Mouse (Mus musculus): ENCODE measurements around the gene Prr13. TPM values are rescaled to one million over a fixed set of nuclear protein-coding genes. Genes with fewer than 3 reads are reported as not detected.

The Prr13 gene
- polyA plus RNA-seq, 1 experiment from 2014 or later, result 107 TPM

GRCm38 (mm10) chr15:102463666-102464065, 4.8 kb downstream of the Prr13 start:
- H3K36me3 ChIP-seq, result peaks cover 19% of the 10 kb centered on the region
- H3K9ac ChIP-seq, result no peak overlapping the region
- no peaks in the 10 kb centered on the region for H3K27me3 ChIP-seq
- no peak for ATAC-seq (ENCODE audit: low FRiP score)
- no peak overlapping the region for H3K4me2 ChIP-seq
- no peak overlapping the region for H3K27ac ChIP-seq
- peaks cover 27% of the 10 kb centered on the region for H3K4me1 ChIP-seq (replicated peaks)
- H3K4me3 ChIP-seq, result no peak overlapping the region
- no peaks in the 10 kb centered on the region for H3K9me3 ChIP-seq

GRCm38 (mm10) chr15:102468675-102469370, 10.0 kb downstream of the Prr13 start:
- Histone ChIP-seq H3K9ac (no peak overlapping the region), H3K27ac (no peak overlapping the region), H3K4me2 (no peak overlapping the region), H3K9me3 (no peaks in the 10 kb centered on the region), H3K4me1 (replicated peaks) (peaks cover 17% of the 10 kb centered on the region), H3K36me3 (peaks cover 4% of the 10 kb centered on the region; the same call in 1 of the 2 replicates), H3K27me3 (no peaks in the 10 kb centered on the region), H3K4me3 (no peak overlapping the region)
- 98% methylated on average over 9 of the region's 9 CpGs for WGBS
- ATAC-seq (ENCODE audit: low FRiP score), result no peak

GRCm38 (mm10) chr15:102470183-102470604, 11.4 kb downstream of the Prr13 start, which contains the start of gene Pcbp2:
Pcbp2 (plus strand) TSS chr15:102470539.
- Histone ChIP-seq H3K4me3 (peak within 1 kb of the TSS; percentile 79), H3K9ac (peak within 1 kb of the TSS; percentile 91), H3K27ac (peak within 1 kb of the TSS; percentile 97), H3K4me1 (replicated peaks) (peaks cover 17% of the 10 kb centered on the region), H3K36me3 (peaks cover 17% of the 10 kb centered on the region), H3K4me2 (peak within 1 kb of the TSS; percentile 68), H3K9me3 (no peaks in the 10 kb centered on the region), H3K27me3 (no peaks in the 10 kb centered on the region)
- peak; percentile 99 for ATAC-seq (ENCODE audit: low FRiP score)
- 1% methylated on average over 32 of the region's 40 CpGs for WGBS

- Histone ChIP-seq H3K4me1 (replicated peaks) (peaks cover 17% of the 10 kb centered on the region), H3K4me3 (peak overlapping the region; percentile 79), H3K9me3 (no peaks in the 10 kb centered on the region), H3K27ac (peak overlapping the region; percentile 97), H3K9ac (peak overlapping the region; percentile 91), H3K4me2 (peak overlapping the region; percentile 68), H3K27me3 (no peaks in the 10 kb centered on the region), H3K36me3 (peaks cover 23% of the 10 kb centered on the region)
- WGBS, result under 1% methylated on average over 42 of the region's 67 CpGs
- ATAC-seq (ENCODE audit: low FRiP score), result peak; percentile 82
Measured at GRCm38 (mm10) chr15:102470605-102471294, 11.9 kb downstream of the Prr13 start.

GRCm38 (mm10) chr15:102471295-102471645, 12.4 kb downstream of the Prr13 start:
- no peak for ATAC-seq (ENCODE audit: low FRiP score)
- H3K36me3 ChIP-seq, result peaks cover 28% of the 10 kb centered on the region
- H3K4me3 ChIP-seq, result peak overlapping the region; percentile 79
- no peaks in the 10 kb centered on the region for H3K27me3 ChIP-seq
- H3K27ac ChIP-seq, result peak overlapping the region; percentile 97
- H3K4me1 ChIP-seq (replicated peaks), result peaks cover 17% of the 10 kb centered on the region
- no peaks in the 10 kb centered on the region for H3K9me3 ChIP-seq
- H3K4me2 ChIP-seq, result peak overlapping the region; percentile 68
- under 1% methylated on average over 10 of the region's 10 CpGs for WGBS
- peak overlapping the region; percentile 91 for H3K9ac ChIP-seq

- H3K4me1 ChIP-seq (replicated peaks), result peaks cover 17% of the 10 kb centered on the region
- peak overlapping the region; percentile 44 for H3K9ac ChIP-seq
Measured at GRCm38 (mm10) chr15:102471727-102472126, 12.9 kb downstream of the Prr13 start.

GRCm38 (mm10) chr15:102473246-102473645, 14.4 kb downstream of the Prr13 start:
- 84% methylated on average over 2 of the region's 2 CpGs for WGBS
- H3K4me2 ChIP-seq, result peak overlapping the region; percentile 15; the same call in 1 of the 2 replicates
- peaks cover 17% of the 10 kb centered on the region for H3K4me1 ChIP-seq (replicated peaks)
- ATAC-seq (ENCODE audit: low FRiP score), result no peak
- no peaks in the 10 kb centered on the region for H3K9me3 ChIP-seq
- H3K4me3 ChIP-seq, result no peak overlapping the region
- H3K27ac ChIP-seq, result no peak overlapping the region
- H3K27me3 ChIP-seq, result no peaks in the 10 kb centered on the region
- H3K9ac ChIP-seq, result peak overlapping the region; percentile 53
- H3K36me3 ChIP-seq, result peaks cover 46% of the 10 kb centered on the region

More at GRCm38 (mm10) chr15:102471727-102472126, 12.9 kb downstream of the Prr13 start:
- Histone ChIP-seq H3K27ac (no peak overlapping the region), H3K4me2 (peak overlapping the region; percentile 68), H3K9me3 (no peaks in the 10 kb centered on the region), H3K27me3 (no peaks in the 10 kb centered on the region), H3K4me3 (peak overlapping the region; percentile 79), H3K36me3 (peaks cover 32% of the 10 kb centered on the region)
- no peak for ATAC-seq (ENCODE audit: low FRiP score)

- no peak for ATAC-seq (ENCODE audit: low FRiP score)
- Histone ChIP-seq H3K4me2 (no peak overlapping the region), H3K4me3 (no peak overlapping the region), H3K9ac (no peak overlapping the region), H3K9me3 (no peaks in the 10 kb centered on the region), H3K27ac (no peak overlapping the region), H3K27me3 (no peaks in the 10 kb centered on the region), H3K36me3 (peaks cover 53% of the 10 kb centered on the region), H3K4me1 (replicated peaks) (peaks cover 17% of the 10 kb centered on the region)
- 93% methylated on average over 2 of the region's 2 CpGs for WGBS
Measured at GRCm38 (mm10) chr15:102474520-102474919, 15.7 kb downstream of the Prr13 start.

- Histone ChIP-seq H3K4me2 (no peak overlapping the region), H3K4me3 (no peak overlapping the region), H3K27ac (no peak overlapping the region), H3K4me1 (replicated peaks) (no peaks in the 10 kb centered on the region), H3K9me3 (no peaks in the 10 kb centered on the region), H3K36me3 (peaks cover 81% of the 10 kb centered on the region), H3K27me3 (no peaks in the 10 kb centered on the region), H3K9ac (no peak overlapping the region)
- 90% methylated on average over 3 of the region's 3 CpGs for WGBS
- ATAC-seq (ENCODE audit: low FRiP score), result no peak
Measured at GRCm38 (mm10) chr15:102483136-102483535, 24.3 kb downstream of the Prr13 start.

- Histone ChIP-seq H3K4me3 (no peak overlapping the region), H3K9ac (no peak overlapping the region), H3K9me3 (no peaks in the 10 kb centered on the region), H3K36me3 (peaks cover 83% of the 10 kb centered on the region), H3K27ac (no peak overlapping the region), H3K27me3 (no peaks in the 10 kb centered on the region), H3K4me2 (no peak overlapping the region), H3K4me1 (replicated peaks) (no peaks in the 10 kb centered on the region)
- WGBS, result 92% methylated on average over 12 of the region's 12 CpGs
- no peak for ATAC-seq (ENCODE audit: low FRiP score)
Measured at GRCm38 (mm10) chr15:102485853-102486252, 27.0 kb downstream of the Prr13 start.

- no peak overlapping the region for H3K9ac ChIP-seq
- no peaks in the 10 kb centered on the region for H3K9me3 ChIP-seq
- H3K4me3 ChIP-seq, result no peak overlapping the region
- H3K27ac ChIP-seq, result no peak overlapping the region
- no peak overlapping the region for H3K4me2 ChIP-seq
- H3K27me3 ChIP-seq, result no peaks in the 10 kb centered on the region
- WGBS, result 74% methylated on average over 1 of the region's 1 CpGs
- H3K4me1 ChIP-seq (replicated peaks), result no peaks in the 10 kb centered on the region
- H3K36me3 ChIP-seq, result peaks cover 81% of the 10 kb centered on the region
- ATAC-seq (ENCODE audit: low FRiP score), result no peak
Measured at GRCm38 (mm10) chr15:102487664-102488063, 28.8 kb downstream of the Prr13 start.

- WGBS, result 92% methylated on average over 3 of the region's 3 CpGs
- H3K27me3 ChIP-seq, result no peaks in the 10 kb centered on the region
- peaks cover 90% of the 10 kb centered on the region for H3K36me3 ChIP-seq
- no peak for ATAC-seq (ENCODE audit: low FRiP score)
- H3K4me3 ChIP-seq, result no peak overlapping the region
- no peaks in the 10 kb centered on the region for H3K4me1 ChIP-seq (replicated peaks)
- no peaks in the 10 kb centered on the region for H3K9me3 ChIP-seq
- H3K27ac ChIP-seq, result no peak overlapping the region
- H3K9ac ChIP-seq, result no peak overlapping the region
- H3K4me2 ChIP-seq, result no peak overlapping the region
Measured at GRCm38 (mm10) chr15:102498322-102498721, 39.5 kb downstream of the Prr13 start.
